Mouse (Mus musculus): Measurements from ENCODE around the gene Nedd4. TPM values are rescaled to one million over a fixed set of nuclear protein-coding genes. Genes with fewer than 3 reads are reported as not detected.
A peak's percentile ranks its signal among the peaks of the same experiment; 100 is the strongest.
"Not testable (repeated sequence)": the region's sequence is repeated elsewhere in the genome, so short reads cannot be mapped to it uniquely, and the experiment has no call there.

The Nedd4 gene
- polyA plus RNA-seq, 1 experiment from 2014 or later = 90.0 TPM

DNA sequence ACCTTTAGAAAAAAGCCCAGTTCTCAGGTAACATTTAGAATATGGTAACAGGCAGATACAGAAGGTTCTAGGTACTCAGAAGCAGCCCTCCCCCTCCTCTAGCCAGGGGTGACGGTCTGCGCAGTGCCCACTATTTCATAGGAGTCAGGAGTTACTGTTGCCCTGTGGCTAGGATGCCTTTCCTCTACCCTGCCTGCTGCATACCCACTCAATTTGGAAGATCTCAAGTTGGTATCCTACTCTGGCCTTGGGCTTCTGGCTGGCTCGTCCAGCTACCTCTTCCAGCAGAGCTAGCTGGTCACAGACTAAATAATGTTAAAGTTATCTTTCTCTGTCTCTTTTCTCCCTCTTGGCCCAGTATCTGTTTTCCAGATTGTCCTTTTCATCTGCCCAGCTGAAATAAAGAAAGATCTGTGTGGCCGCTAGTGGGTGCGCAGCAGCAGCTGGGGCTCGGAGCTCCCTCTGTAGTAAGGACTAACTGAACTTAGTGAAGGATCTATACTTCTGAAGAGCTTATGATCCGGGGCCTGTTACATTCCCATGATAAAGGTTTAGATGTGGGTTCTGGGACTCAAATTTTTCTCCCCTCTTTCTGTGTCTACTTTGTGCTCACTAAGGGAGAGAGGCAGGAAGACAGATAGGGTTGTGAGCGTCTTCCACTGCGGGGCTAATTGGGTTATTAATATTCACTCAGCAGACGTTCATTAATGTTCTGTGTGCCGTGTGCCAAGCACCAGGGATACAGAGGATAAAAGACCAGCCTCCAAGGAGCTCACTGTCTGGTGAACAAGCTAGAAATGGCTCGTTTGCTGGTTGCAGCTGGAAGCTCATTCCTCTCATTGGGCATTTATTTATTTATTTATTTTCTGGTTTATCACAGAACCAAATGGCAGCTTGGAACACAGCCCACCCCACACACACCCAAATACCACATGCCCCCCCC lies 2.5 kb downstream of the Nedd4 start:
- peak overlapping the region; percentile 93 for H3K4me3 ChIP-seq (replicated peaks)

DNA sequence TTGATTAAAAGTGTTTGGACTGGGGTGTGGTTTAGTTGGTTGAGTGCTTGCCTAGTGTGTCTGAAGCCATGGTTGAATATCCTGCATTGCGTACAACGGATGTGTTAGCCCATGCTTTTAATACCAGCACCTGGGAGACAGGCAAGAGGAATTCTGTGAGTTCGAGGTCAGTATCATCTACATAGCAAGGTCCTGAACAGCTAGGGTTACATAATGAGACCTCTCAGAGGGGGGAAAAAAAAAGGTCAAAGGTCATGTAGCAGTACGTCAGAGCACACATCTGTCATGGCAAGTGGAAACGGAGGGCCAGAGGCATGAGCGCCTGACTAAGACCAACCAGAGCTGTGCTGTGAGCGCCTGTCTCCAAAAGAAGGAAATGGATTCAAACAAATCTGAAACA lies 3.4 kb downstream of the Nedd4 start:
- H3K4me1 ChIP-seq (replicated peaks) = peaks cover 62% of the 10 kb centered on the region
- H3K27me3 ChIP-seq = no peaks in the 10 kb centered on the region
- peak overlapping the region; percentile 93 for H3K4me2 ChIP-seq
- 66% methylated on average over 7 of the region's 7 CpGs for WGBS (ENCODE audit: insufficient replicate concordance)
- no peaks in the 10 kb centered on the region for H3K9me3 ChIP-seq (replicated peaks)
- H3K36me3 ChIP-seq (replicated peaks) = peaks cover 56% of the 10 kb centered on the region
- H3K4me3 ChIP-seq (replicated peaks) = no peak overlapping the region
- H3K9ac ChIP-seq = no peak overlapping the region
- H3K27ac ChIP-seq (replicated peaks) = no peak overlapping the region
- no peak for ATAC-seq (ENCODE audit: insufficient read depth)

More for the DNA sequence above, 2.5 kb downstream of the Nedd4 start:
- H3K9ac ChIP-seq = peak overlapping the region; percentile 93; the same call in 1 of the 2 replicates
- no peaks in the 10 kb centered on the region for H3K27me3 ChIP-seq
- H3K9me3 ChIP-seq (replicated peaks) = no peaks in the 10 kb centered on the region
- H3K4me1 ChIP-seq (replicated peaks) = peaks cover 67% of the 10 kb centered on the region
- 68% methylated on average over 12 of the region's 12 CpGs for WGBS (ENCODE audit: insufficient replicate concordance)
- H3K36me3 ChIP-seq (replicated peaks) = peaks cover 49% of the 10 kb centered on the region
- peak overlapping the region; percentile 94; the same call in 1 of the 2 replicates for H3K27ac ChIP-seq (replicated peaks)
- ATAC-seq (ENCODE audit: insufficient read depth) = no peak
- H3K4me2 ChIP-seq = peak overlapping the region; percentile 93

DNA sequence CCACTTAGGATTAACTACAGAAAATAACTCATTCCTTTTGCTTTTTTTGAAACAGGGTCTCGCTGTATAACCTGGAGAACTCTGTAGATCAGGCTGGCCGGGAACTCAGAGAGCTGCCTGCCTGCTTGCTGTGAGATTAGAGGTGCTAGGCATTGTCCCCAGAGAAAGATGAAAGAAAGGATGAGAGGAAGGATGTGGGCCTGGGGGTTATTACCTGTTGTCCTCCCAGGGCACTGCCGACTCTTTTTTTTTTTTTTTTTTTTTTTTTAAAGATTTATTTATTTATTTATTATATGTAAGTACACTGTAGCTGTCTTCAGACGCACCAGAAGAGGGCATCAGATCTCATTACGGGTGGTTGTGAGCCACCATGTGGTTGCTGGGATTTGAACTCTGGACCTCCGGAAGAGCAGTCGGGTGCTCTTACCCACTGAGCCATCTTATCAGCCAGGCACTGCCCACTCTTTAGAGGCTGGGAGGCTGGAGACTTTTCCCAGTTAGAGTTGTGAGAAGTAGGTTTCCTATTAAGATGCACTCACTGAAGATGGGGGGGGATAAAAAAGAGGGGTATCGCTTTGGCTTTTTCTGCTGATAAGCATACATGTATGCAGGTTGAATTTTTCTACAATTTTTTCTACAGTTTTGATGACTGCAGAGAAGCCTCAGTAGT lies 4.3 kb downstream of the Nedd4 start:
- H3K4me2 ChIP-seq; H3K9ac ChIP-seq; ATAC-seq (ENCODE audit: insufficient read depth); H3K27ac ChIP-seq (replicated peaks); H3K27me3 ChIP-seq; H3K4me3 ChIP-seq (replicated peaks); H3K9me3 ChIP-seq (replicated peaks): not testable (repeated sequence)
- Histone ChIP-seq H3K4me1 (replicated peaks) (peaks cover 55% of the 10 kb centered on the region), H3K36me3 (replicated peaks) (peaks cover 62% of the 10 kb centered on the region)
- 55% methylated on average over 7 of the region's 8 CpGs for WGBS (ENCODE audit: insufficient replicate concordance)

DNA sequence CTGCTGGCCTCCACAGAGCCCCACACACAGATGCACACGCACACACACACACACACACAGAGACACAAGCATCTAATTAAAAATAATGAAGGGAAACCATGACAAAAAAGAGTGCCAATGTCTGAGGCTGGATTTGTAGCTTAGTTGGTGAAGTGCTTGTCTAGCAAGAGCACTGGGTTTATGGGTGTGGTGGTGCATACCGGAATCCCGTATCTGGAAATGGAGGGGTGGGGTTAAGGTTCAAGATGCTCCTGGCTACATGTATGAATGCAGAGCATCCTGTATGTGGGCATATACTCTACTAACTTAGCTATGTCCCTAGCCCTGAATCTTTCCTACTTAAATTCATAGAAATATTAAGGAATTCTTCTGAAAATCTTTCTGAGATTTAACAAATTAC lies 5.0 kb downstream of the Nedd4 start:
- 62% methylated on average over 3 of the region's 3 CpGs for WGBS (ENCODE audit: insufficient replicate concordance)
- Histone ChIP-seq H3K4me1 (replicated peaks) (peaks cover 50% of the 10 kb centered on the region), H3K4me3 (replicated peaks) (no peak overlapping the region), H3K27ac (replicated peaks) (no peak overlapping the region), H3K27me3 (no peaks in the 10 kb centered on the region), H3K4me2 (no peak overlapping the region), H3K36me3 (replicated peaks) (peaks cover 67% of the 10 kb centered on the region), H3K9me3 (replicated peaks) (no peaks in the 10 kb centered on the region), H3K9ac (no peak overlapping the region)
- no peak for ATAC-seq (ENCODE audit: insufficient read depth)

DNA sequence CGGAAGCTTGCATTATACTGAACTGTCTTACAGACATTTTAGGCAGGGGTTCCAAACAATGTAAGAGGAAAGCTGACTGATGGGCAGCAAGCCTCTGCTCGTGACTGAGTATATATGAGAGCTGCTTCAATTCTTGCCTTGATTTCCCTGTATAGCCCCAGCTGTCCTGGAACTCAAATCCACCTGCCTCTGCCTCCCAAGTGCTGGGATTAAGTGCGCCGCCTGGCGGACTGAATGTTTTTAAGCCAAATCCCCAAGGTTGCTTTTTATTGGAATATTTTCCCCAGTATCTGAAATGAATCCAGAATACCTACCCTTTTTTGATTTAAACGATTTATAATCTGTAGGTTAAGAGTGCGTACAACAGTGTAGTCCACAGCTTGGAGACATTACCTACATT lies 7.2 kb downstream of the Nedd4 start:
- WGBS (ENCODE audit: insufficient replicate concordance) = 82% methylated on average over 7 of the region's 7 CpGs

DNA sequence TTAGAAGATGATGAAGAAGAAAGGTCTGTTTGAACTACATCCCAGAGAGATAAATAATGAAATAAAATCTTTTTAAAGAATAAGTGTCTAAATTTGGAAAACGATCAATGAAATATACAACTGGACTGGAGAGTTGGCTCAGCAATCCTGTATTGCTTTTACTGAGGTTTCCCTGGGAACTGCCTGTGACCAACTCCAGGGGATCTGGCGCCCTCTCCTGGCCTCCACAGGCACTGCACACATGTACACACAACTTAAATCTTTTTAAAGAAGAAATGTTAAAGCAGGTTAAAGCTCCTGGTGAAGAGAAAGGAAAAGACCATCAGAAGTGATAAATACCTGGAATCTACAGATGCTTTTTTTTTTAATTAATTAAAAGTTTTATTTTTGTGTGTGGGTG lies 10.2 kb downstream of the Nedd4 start:
- H3K4me1 ChIP-seq (replicated peaks) = peaks cover 9% of the 10 kb centered on the region; the same call in 1 of the 2 replicates
- H3K4me2 ChIP-seq = no peak overlapping the region
- no peaks in the 10 kb centered on the region for H3K9me3 ChIP-seq (replicated peaks)
- ATAC-seq (ENCODE audit: insufficient read depth) = no peak
- no peak overlapping the region for H3K27ac ChIP-seq (replicated peaks)
- WGBS (ENCODE audit: insufficient replicate concordance) = 26% methylated on average over 2 of the region's 2 CpGs
- no peak overlapping the region for H3K4me3 ChIP-seq (replicated peaks)
- H3K36me3 ChIP-seq (replicated peaks) = peaks cover 79% of the 10 kb centered on the region
- no peaks in the 10 kb centered on the region for H3K27me3 ChIP-seq
- H3K9ac ChIP-seq = no peak overlapping the region

More for the DNA sequence above, 7.2 kb downstream of the Nedd4 start:
- ATAC-seq (ENCODE audit: insufficient read depth) = no peak
- Histone ChIP-seq H3K27me3 (no peaks in the 10 kb centered on the region), H3K36me3 (replicated peaks) (peaks cover 81% of the 10 kb centered on the region), H3K4me1 (replicated peaks) (peaks cover 37% of the 10 kb centered on the region), H3K4me2 (no peak overlapping the region), H3K4me3 (replicated peaks) (no peak overlapping the region), H3K9ac (no peak overlapping the region), H3K27ac (replicated peaks) (no peak overlapping the region), H3K9me3 (replicated peaks) (no peaks in the 10 kb centered on the region)

DNA sequence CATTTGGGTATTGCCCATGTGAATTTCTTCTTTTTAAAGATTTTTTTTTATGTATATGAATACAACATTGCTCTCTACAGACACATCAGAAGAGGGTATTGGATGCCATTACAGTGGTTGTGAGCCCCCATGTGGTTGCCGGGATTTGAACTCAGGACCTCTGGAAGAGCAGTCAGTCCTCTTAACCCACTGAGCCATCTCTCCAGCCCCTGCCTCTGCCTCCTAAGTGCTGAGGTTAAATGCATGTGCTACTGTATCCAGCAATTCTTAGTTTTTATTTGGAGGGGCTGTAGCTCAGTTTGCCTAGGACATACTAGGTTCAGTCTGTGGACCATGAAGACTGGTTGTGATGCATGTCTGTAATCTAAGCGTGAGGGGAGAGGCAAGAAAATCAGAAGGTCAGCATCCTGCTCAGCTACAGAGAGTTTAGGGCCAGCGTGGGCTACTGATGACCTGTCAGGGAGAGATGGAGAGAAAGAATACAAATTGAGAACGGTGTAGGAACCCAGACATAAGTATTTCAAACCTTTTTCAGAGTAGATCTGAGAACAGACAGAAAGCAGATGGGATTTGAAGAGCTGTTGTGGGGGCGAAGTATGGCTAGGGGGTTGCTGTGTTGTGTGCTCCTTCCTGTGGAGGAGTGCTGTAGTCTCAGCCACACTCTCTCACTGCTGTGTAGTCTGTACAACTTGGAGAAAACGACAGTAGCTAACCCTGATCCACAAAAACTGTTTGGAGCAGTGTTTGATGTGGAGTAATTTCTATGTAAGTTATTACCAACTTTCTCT lies 13.0 kb downstream of the Nedd4 start:
- H3K27ac ChIP-seq (replicated peaks) = no peak overlapping the region
- H3K27me3 ChIP-seq = no peaks in the 10 kb centered on the region
- H3K9ac ChIP-seq = no peak overlapping the region
- H3K4me1 ChIP-seq (replicated peaks) = no peaks in the 10 kb centered on the region
- 76% methylated on average over 6 of the region's 6 CpGs for WGBS (ENCODE audit: insufficient replicate concordance)
- no peak; the same call in 1 of the 2 replicates for ATAC-seq (ENCODE audit: insufficient read depth)
- H3K9me3 ChIP-seq (replicated peaks) = no peaks in the 10 kb centered on the region
- H3K4me2 ChIP-seq = no peak overlapping the region
- H3K36me3 ChIP-seq (replicated peaks) = peaks cover 80% of the 10 kb centered on the region
- no peak overlapping the region for H3K4me3 ChIP-seq (replicated peaks)

DNA sequence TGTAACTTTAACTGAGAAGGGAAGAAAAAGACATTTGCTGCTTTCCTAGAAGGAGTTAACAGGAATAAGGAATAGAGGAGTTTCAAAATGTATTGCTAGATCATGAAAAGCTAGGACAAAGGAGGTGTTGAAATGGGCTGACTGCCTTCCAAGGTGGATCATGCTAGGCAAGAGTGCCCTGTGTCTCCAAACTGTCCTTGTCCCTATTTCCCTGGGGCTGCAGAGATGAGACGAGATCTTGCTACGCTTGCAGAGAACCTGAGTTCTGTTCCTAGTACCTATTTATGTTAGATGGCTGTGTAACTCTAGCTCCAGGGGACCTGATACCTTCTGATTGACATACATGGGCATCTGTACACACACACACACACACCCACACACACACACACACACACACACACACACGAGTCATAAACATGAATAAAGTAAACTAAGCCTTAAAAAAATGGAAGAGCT lies 13.6 kb downstream of the Nedd4 start:
- H3K27ac ChIP-seq (replicated peaks) = no peak overlapping the region
- H3K4me2 ChIP-seq = no peak overlapping the region
- no peak for ATAC-seq (ENCODE audit: insufficient read depth)
- no peak overlapping the region for H3K4me3 ChIP-seq (replicated peaks)
- 72% methylated on average over 3 of the region's 3 CpGs for WGBS (ENCODE audit: insufficient replicate concordance)
- peaks cover 78% of the 10 kb centered on the region for H3K36me3 ChIP-seq (replicated peaks)
- no peaks in the 10 kb centered on the region for H3K9me3 ChIP-seq (replicated peaks)
- H3K9ac ChIP-seq = no peak overlapping the region
- H3K4me1 ChIP-seq (replicated peaks) = no peaks in the 10 kb centered on the region
- no peaks in the 10 kb centered on the region for H3K27me3 ChIP-seq

GRCm38 (mm10) chr9:72677659-72678058 lies 15.5 kb downstream of the Nedd4 start:
- Histone ChIP-seq H3K9me3 (replicated peaks) (no peaks in the 10 kb centered on the region), H3K27ac (replicated peaks) (no peak overlapping the region), H3K4me2 (no peak overlapping the region), H3K27me3 (no peaks in the 10 kb centered on the region), H3K4me1 (replicated peaks) (0 out of 2 replicates have a peak, but pooled peaks cover 4% of the 10 kb centered on the region), H3K9ac (no peak overlapping the region), H3K36me3 (replicated peaks) (peaks cover 81% of the 10 kb centered on the region), H3K4me3 (replicated peaks) (no peak overlapping the region)
- ATAC-seq (ENCODE audit: insufficient read depth) = no peak
- 89% methylated on average over 5 of the region's 5 CpGs for WGBS (ENCODE audit: insufficient replicate concordance)

DNA sequence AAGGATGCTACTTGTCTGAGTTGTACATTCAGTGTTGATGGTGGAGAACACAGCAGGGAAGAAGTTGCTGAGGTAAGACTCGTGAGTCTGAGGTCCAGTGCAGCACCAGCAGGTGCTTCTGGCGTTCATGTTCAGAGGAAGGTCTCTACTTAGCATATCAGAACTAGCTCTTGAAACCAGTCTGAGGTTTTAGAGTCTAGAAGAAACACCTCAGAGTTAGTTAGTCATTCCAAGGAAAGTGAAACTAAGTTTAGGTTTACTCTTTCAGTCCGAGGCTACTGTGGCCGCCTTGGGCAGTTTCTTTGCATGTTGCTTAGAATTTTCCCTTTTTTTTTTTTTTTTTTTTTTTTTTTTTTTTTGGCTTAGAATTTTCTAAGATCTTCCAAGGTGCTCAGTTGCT lies 16.6 kb downstream of the Nedd4 start:
- Histone ChIP-seq H3K9ac (no peak overlapping the region), H3K36me3 (replicated peaks) (peaks cover 74% of the 10 kb centered on the region), H3K9me3 (replicated peaks) (no peaks in the 10 kb centered on the region), H3K27me3 (no peaks in the 10 kb centered on the region), H3K27ac (replicated peaks) (no peak overlapping the region), H3K4me3 (replicated peaks) (no peak overlapping the region), H3K4me2 (no peak overlapping the region), H3K4me1 (replicated peaks) (peaks cover 8% of the 10 kb centered on the region; the same call in 1 of the 2 replicates)
- WGBS (ENCODE audit: insufficient replicate concordance) = 77% methylated on average over 4 of the region's 4 CpGs
- ATAC-seq (ENCODE audit: insufficient read depth) = no peak

All from liver, embryonic 15.5 days (tissue).